Mouse (Mus musculus) spleen, adult 2 months (tissue): Measurements from ENCODE around the gene Ruvbl2.

ENCODE experiments used
- CTCF ChIP-seq: fragments of 200-500 bp; IDR thresholded peaks from 2 replicates; pipeline ENCODE4 v1.5.1; 2011; ENCODE audit warnings: mild to moderate bottlenecking, inconsistent platforms; ENCODE audit not compliant: insufficient read depth, insufficient read length, insufficient replicate concordance; ENCODE audit errors: extremely low read depth
- POLR2A ChIP-seq: fragments of 200-500 bp; IDR thresholded peaks from 2 replicates; pipeline ENCODE4 v1.6.1; 2011; ENCODE audit warnings: low read depth, low read length, inconsistent platforms

- TF ChIP-seq CTCF = peak; percentile 24; the same call in 1 of the 2 replicates
- TF ChIP-seq POLR2A = no peak
Measured at GRCm38 (mm10) chr7:45447325-45447990, 9.6 kb upstream of the Ruvbl2 start.
